Mouse (Mus musculus) ovary, postnatal 36 days (tissue): Measurements from ENCODE around the gene Gm49721.
"Not testable (repeated sequence)": the region's sequence is repeated elsewhere in the genome, so short reads cannot be mapped to it uniquely, and the experiment has no call there.

Source experiments
- DNase-seq: peaks from one replicate; pipeline ENCODE4 v3.0.0; 2022; ENCODE audit warnings: low spot score, mixed read lengths

Gm49721 gene

DNA sequence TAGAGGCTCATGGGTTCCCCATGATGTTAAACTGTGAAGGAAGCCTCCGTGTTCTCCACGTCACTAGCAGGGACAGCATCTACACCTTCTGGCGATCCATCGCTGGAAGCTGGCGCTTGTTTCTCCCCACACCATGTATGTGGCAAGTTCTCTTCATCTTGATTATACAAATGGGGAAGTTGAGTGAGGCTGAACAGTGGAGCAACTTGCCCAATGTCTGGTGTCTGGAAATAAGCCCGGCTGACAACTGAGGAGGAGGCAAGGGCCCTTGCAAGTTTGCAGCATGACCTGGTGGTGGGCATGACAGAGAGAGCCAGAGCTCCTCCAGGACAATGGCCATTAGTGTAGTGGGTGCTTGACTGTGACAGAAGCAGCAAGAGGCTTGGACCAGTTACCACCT, 96.8 kb downstream of the Gm49721 start:
- DNase-seq = not testable (repeated sequence)

DNA sequence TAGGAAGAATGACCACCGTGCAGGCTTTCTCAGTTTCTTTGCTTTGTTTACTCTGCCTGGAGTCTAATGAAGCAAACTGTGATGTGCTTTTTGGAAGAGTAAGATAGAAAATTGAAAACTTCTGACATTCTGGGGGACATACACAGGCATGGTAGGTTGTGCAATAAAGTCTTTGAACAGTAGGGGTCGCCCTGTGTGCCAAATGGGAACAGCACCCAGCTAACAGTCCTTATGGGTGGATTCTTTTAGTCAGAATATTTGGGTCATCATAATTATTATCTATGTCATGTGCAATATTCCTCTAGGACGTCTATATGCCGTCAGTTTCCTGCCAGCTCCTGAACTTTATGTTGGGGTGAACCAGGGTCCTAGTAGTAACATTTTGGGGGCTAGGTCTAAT, 100.9 kb downstream of the Gm49721 start:
- peak; percentile 29 for DNase-seq

DNA sequence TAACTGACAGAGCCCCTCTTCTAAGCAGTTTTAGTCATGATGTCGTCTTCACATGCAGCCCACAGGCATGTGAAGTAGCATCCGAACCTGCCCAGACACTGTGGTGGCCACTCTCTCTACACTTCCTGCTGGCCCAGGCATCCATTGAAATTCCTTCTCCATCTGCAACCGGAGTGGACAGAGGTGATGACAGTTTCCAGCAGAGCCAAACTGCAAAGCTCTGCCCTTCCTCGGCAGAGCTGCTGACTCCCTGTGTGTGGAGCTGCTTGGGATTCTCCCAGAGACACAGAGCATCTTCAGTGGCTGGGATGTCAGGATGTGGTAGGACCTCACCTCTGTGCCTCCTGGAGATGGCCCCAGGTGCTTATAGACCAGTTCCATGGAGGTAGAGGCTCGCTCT, 105.8 kb downstream of the Gm49721 start:
- not testable (repeated sequence) for DNase-seq

DNA sequence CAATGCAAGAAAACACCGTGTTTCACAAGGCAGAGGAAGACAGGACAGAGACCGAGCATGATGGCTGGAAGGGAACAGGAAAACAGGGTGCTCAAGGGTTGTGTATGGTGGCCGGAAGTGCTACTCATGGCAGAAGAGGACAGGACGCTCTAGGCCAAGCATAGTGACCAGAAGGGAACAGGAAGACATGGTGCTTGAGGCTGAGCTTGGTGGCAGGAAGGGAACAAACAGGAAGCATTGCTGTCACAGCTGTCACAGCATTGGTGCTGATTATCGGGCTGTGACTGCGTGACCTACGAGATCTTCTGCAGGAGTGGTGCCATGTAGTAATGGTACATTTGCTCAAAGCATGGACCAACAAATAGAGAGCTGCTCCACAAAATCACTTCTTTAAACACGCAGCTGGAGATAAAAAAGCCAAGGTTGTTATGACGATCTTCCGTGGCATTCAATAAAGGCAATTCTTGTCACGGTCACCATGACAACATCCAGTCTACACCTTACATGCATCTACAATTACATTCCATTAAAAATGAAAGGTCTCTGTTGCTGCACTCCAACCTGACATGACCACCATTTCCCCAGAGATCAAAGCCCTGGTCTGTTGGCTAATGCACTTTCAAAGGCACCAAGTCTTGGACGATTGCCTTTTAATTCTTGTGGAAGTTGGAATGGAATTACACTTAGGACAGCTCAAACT, 106.9 kb downstream of the Gm49721 start:
- DNase-seq = not testable (repeated sequence)

DNA sequence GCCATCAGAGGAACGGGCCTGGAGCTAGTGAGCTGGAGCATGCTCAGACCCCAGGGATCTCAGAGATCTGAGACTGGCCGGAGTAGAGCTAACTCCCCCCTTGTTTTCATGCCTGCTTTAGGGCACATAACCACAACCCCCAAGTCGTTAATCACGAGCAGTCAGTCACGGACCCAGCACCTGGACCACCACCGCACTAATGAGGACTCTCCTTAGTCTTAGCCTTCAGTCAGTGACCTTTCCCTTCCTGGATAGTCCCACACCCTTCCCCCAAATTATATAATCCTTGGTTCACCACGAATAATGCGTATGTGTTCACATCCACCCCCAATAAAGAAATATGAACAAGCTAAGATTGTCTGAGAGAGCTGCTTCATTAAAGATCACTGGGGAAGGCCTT, 108.1 kb downstream of the Gm49721 start:
- DNase-seq = not testable (repeated sequence)
